Mouse (Mus musculus) MEL-GATA-1-ER (cell line): Measurements from ENCODE around the gene Srf.

Source experiments
- DNase-seq: peaks from one replicate; pipeline ENCODE4 v3.0.0-alpha.2; 2012; ENCODE audit warnings: low read depth; ENCODE audit errors: extremely low read depth

Gene Srf

DNA sequence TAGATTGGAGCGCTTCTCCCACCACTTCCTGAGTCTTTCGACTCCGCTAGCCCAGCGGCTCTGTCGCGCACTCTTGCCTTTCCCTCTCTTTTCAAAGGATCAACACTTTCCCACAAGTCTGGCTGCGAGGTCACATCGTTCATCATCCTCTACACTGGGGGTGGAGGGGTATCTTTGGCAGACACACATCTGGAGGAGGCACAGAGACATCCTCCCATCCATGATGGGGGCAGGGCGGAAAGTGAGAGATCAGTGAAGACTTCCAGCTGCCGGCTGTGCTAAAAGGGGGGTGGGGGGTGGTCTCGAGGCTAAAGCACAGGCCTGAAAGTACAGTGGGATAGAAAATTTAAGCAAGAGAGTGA, 590 bp upstream of the Srf start:
- no peak for DNase-seq

DNA sequence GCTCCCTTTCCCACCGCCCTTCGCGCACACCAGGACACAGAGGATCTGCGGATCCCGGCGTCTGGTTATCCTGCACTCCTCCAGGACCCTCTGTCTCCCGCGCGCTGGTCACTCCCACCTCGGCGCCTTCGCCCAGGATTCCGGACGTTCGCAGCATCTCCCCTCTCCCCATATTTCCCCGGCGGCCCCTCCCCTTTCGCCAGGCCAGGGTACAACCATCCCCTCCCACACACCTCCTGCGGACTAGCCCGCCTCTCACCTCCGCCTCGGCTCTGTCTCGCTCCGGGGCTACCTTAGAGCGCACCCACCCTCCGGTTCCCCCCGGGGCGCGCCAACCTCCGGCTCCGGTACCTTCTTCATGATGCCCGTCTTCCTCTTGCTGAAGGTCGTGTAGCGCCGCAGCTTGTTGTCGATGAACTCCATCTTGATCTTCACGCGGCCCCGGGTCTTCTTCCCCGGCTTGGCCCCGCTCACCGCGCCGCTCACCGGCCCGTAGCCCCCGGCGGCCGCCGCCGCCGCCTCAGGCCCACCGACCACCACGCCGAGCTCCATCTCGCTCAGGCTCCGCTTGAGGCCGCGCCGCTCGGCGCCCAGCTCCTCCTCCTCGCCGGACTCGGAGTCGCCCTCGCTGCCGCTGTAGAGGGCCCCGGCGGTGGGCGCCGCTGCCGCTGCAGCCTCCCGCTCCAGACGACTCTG, 850 bp downstream of the Srf start:
- DNase-seq = no peak

DNA sequence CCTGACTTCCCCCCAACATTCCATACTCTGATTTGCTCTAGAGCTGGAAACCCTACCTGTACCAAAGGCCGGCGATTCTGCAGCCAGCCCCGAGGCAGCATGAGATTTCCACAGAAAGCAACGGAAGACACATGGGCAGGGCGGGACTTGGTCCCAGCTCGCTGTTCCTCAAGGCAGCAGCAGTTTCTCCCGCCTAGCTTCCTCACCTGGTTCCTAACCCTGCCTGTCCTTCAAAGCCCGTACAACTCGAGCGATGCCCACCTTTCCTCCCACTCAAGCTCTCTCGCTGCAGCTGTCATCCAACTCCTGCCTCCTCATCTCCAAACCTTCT, 1.4 kb downstream of the Srf start:
- DNase-seq = no peak

DNA sequence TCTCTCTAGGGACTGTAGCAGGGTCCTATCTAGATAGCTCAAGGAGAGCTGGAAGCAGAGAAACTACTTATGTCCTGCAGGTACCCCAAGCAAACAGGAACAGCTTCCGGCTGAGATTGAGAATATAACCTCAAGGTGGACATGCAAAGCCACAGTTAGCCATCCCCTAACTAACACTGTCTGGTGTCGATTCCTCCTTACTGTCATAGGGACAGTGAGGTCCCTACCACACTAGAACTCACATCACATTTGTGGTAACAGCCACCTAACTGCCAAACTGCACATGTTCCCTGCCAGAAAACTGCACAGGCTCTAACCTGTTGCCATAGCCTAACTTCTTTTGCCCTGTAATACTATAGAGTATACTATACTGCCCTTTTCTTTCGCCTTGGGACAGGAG, 2.0 kb downstream of the Srf start:
- no peak for DNase-seq

DNA sequence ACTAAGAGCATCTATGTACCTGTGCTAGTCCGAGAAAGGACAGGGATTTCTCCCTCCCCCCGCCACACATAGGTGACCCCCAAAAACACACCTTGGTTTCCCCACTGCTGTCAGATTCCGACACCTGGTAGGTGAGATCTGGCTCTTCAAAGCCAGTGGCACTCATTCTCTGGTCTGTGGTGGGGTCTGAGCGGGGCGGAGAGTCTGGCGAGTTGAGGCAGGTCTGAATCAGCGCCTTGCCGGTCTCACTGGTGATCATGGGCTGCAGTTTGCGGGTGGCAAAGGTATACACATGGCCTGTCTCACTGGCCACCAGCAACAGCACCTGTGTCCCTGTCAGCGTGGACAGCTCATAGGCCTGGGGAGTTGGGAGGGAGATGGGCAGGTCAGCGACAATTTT, 2.5 kb downstream of the Srf start:
- DNase-seq = no peak

DNA sequence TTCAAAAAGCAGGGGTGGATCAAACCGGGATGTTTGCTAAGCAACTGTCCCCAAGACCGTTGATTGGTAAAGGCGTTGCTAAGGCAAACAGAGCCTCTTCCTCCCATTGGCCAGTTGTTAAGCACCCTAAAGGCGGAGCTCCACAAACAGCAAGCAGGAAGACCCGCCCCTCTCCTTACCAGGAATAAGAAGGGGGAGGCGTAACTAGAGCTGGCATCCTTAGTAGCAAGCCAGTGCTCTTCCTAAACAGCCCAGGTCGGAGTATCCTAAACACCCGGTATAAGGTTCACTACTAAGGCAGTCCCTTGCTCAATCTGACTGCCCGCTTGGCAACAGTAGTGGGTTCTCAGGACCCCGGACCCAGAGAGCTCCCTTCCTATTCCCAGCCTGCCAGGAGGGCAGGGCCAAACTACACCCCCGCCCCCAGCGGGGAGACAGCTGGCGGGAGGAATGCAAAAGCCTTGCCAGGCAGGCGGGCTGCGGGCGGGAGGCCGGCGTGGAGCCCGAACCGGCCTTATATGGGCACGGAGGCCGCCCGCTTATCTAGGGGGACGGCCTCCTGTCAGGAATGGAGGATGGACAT, 3.0 kb downstream of the Srf start:
- no peak for DNase-seq

DNA sequence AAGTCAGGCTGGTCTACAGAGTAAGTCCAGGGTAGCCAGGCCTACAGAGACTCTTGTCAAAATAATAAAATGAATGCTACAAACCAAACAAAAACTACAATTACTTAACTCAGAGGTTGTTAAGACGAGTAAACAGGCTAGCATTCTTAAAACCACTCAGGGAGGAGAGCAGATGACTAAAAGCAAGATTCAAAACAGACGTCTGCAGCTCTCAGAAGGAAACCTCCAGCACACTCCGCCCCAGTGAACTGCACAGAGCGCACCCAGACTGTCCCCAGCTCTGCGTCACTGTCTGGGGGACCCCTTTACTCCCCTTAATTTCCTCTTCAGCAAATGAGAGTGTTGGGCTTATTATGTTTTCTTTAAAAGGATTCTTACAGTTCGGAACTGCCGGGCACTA, 3.8 kb downstream of the Srf start:
- DNase-seq = no peak

DNA sequence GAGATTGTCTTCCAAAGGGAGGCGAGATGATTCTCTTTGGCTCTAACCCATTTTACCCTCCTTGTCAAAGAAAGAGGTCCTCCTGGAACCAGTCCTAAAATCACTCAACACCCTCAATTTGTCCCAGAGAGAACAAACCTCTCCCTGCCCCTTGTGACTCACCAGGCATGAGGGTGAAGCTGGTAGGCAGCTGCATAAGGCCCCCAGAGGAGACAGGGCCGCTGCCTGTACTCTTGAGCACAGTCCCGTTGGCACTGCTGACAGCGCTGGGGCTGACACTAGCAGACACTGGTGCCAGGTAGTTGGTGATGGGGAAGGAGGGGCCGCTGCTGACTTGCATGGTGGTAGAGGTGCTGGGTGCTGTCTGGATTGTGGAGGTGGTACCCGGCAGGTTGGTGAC, 4.6 kb downstream of the Srf start:
- no peak for DNase-seq

DNA sequence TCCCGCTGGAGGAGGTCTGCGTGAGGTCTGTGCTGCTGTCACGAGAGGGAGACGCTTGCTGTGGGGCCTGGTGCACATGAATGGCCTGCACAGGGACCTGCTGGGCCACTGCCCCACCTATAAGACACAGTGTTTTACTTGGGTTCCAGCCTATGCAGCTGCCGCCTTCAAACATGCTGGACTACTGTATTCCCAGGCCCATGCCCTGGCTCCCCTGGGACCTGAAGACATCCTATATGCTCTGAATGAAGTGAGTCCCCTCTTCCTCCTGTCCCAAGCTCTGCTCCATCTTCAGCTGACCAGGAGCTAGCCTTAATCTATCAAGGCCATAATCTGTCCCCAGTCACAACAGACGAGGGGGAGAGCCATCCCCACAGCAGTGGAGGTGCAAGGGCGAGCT, 5.1 kb downstream of the Srf start:
- no peak for DNase-seq

DNA sequence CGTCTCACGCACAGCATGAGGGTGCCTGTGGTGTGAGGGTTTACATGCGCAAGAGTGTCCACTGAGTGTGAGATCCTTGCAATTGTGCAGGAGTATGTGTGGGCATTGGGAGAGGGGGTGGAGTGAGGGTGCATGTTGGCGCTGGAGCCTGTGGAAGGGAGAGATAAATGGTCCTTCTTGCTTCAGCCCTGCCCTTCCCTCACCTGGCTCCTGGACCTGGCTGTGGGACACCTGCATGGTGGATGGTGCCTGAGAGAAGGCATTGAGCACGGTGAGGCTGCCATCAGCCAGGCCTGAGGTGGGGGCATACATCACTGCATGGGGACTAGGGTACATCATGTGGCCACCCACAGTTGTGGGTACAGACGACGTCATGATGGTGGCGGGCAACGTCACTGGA, 6.3 kb downstream of the Srf start:
- no peak for DNase-seq

DNA sequence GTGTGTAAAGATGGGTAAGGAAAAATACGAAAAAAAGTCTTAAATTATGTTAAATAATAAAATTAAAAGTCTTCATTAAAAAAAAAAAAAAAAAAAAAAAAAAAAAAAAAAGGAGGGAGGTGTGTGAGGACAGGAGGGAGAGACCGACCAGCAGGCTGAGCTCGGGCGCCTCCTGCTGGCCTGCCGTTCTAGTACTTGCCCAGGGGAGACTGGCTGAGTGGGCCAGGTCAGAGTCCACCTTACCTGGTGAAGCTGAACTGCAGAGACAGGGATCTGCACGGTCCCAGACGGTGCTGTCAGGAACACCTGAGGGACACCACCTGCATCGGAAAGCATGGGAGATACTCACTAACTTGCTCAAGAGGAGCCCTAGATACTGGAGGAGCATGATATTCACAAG, 6.8 kb downstream of the Srf start:
- no peak for DNase-seq

DNA sequence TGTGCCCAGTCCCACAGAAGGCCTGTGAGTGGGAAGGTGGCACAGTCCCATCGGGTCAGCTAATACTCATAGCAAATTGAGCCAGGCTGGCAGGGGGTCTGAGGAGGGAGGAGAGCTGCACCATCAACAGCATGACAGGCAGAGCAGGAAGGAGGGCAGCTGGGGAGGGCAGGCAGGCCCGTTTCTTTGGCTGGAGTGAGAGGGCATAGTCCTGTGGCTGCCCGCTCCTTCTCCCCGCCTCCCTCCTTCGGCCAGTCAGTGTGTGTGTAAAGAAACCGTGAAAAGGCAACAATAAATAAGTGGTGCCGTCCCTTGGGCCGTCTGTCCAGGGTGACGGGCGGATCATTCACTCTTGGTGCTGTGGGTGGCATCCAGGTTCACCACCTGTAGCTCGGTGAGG, 7.2 kb downstream of the Srf start:
- no peak for DNase-seq

DNA sequence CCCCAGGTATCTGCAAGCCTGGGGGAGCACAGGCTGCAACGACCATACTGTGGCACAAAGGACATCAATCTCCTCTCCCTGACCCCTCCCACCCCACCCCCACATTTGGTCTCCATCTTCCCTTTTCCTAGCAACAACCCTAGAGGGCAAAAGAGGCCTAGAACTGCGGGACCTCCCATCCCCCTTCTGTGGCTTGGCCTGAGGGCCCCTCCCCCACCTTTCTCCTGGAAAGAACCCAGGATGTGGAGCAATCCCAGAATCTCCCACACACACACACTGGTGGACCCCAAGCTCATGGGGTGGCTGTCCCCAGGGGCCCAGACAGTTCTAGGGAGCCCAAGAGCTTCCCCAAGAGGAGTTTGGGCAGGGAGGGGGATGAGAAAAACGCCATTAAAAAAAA, 8.1 kb downstream of the Srf start:
- DNase-seq = no peak

DNA sequence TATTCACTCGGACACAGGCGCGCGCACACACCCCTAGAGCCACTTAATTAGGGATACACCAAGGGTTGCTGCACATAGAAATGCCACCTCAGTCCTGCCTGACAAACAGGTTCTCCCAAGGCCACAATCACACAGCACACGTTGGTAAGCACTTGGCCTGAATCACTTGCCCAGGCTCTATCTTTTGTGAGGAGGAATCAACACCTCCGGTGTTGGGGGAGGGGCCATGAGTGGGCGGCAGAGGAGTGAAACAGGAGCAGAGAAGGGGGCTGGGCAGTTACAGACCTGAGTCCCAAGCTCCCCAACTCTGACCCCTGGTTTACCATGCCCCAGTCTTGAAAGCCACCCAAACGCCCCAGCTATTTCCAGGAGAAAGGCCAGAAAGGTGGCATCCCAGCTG, 9.0 kb downstream of the Srf start:
- DNase-seq = no peak

DNA sequence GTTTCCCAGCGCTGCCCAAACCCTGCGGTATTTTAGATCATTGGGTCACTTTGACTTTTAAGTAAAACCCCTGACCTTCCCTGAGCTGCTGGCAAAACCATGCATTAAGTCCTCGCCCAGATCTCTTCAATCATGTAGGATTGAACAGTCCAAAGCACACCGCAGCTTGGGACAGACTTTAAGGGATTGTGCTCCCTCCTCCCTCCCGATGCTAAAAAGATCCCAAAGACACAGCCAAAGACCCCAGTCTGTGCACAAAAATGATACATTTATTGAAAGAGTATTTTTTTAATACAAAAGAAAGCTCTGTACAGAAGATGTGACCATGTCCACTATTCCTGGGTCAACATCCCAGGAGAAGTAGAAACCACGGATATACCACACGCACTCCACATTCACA, 9.4 kb downstream of the Srf start:
- DNase-seq = no peak

DNA sequence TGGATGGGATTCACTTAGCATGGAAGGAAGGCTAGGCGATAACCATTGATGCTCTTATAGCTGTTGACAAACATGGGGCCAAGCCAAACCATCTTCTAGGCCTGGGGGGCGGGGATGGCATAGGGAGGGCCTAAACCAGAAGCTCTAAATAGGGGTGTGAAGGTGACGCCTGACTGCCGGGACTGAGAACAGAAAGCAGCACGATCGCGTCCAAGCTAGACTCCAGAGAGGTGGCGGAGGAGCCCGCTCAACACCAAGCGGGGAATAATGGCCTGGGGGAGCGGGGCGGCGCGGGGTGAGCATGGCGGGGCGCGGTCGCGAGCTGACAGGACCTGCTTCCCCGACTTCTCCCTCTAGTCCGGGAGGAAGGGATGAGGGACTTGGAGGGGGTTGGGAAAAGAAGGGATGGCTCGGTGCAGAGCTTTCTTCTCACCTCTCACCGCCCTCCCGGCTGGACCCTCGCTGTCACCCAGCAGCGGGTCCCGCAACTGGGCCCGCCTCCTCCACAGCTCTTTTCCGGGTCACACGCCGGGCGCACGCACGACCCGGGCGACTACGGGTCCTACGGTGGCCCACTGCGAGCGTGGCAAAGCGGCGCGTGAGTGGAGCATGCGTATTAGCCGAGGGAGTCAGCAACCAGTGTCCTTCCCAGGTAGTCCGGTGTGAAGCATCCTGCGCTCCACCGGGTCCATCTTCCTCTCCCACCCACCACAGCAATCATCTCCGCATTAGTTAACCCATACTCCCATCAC, 10.0 kb downstream of the Srf start, which contains the start of gene Cul9:
TSS of gene Cul9 (minus strand) at position 576 of the 752 bp plus-strand sequence.
- DNase-seq = no peak

DNA sequence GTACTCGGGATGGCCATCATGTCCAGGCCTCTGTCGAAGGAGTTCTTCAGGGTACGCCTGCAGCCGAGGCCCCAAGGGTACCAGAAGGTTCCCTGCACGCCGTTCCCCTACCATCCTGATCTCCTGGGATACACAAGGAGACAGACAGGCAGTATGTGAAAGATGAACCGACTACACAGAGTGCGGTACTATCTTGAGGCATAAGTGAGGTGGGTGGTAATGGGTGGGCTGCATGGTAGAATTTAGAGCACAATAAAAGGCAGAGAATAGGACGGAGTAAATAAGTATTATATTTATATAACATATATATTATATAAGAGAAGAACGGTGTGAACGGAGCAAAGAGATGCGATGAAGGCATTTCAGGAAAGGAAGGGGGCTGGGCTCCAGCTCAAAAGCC, 12.3 kb downstream of the Srf start:
- DNase-seq = no peak

DNA sequence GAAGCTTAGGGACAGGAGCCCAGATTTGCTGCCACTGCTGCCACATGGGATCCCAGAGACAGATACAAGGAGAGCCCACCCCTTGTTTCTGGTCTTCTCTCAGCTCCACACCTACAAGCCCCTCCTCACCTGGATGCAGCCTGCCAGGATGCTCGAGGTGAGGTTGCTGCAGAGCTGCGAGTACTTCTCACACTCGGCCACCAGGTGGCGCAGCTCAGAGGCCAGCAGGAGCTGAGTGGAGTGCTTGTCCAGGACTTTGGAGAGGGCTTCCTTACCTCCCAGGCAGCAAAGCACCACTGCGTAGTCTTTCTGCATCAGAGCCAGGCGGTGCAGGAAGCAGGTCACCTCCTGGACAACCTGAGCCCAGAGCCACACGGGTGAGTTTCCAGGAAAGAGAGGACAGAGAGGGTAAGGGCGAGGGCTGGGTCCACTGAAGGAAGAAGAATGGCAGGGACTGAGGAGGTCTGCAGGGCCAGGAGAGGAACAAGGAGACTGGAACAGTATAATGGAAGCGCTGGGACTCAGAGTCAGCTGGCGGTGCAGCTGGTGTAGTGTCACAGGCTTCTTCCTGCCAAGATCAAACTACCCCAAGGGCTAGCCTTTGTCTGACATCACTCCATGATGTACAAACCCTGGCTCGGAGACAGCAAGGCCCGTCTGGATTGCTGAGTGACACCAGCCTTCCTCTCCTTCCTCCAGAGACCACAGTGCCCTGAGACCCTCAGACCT, 30.2 kb downstream of the Srf start:
- no peak for DNase-seq

DNA sequence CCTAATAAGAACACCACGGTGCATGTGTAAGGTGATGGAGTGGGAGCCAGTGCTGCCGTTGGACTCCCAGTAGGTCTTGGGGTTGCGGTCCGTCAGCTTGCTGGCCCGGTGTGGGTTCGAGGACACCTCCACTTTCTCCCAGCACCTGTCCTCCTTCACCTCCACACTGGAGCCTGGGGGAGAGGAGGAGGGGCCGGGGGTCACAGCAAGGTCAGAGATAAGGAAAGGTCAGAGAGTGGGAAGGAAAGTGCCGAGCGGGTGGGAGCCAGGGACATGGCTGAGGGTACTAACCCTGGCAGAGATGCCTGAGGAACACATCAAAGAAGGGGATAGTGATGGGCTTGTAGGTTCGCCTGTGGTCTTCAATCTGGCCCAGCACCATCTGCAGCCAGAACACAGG, 30.9 kb downstream of the Srf start:
- no peak for DNase-seq

DNA sequence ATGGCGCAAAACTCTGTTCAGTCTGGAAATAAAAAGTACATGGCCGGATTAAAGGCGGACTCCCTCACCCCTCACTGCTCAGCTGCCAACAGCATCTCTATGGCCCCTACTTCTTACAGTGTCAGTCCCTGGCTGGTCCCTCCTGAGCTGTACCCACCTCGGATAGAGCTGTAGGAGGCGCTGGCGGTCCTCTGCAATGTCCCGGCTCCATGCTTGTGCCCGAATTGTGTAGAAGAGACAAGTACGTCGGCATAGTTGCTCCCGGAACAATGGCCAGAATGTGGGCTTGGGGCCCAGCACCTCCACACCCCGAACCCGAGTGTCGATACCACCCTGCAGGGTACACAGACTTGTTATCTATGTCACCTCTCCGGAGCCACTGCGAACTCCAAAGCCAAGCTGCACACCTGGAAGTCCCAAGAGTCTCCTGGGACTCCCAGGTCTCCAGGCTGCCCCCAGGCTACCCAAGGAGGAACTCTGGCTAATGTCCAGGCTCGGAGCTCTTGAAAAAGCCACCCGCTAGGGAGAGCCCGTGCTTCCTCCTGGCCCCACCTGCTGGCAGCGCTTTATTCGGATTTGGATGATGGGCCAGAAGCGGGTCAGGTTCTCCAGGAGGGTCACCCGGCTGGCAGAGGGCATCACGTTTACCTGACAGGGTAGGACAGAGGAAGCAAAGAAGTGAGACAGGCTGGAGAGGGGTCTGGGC, 33.9 kb downstream of the Srf start:
- no peak for DNase-seq

DNA sequence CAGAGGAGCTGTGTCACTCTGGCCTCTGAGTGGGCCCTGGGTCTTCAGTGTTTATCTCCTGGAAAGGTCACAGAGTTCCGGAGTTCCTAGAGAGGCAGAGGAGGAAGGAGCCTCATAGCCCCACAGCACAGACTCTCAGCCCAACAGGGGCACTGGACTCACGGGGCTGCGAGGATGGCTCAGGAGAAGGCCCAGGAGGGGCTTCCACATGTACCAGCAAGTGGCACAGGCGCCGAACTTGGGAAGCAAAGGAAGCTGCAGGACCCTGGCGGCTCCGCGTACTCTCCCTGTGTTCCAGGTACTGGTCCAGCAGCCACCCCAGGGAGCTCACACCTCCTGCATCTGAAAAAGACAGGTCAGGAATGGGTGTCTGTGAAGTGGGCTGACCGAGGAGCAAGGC, 34.8 kb downstream of the Srf start:
- no peak for DNase-seq
